Mouse (Mus musculus): ENCODE results near the gene Trmt11. TPM values are rescaled to one million over a fixed set of nuclear protein-coding genes. Genes with fewer than 3 reads are reported as not detected.

Gene Trmt11
- polyA plus RNA-seq, 1 experiment from 2014 or later, result 27.7 TPM

DNA sequence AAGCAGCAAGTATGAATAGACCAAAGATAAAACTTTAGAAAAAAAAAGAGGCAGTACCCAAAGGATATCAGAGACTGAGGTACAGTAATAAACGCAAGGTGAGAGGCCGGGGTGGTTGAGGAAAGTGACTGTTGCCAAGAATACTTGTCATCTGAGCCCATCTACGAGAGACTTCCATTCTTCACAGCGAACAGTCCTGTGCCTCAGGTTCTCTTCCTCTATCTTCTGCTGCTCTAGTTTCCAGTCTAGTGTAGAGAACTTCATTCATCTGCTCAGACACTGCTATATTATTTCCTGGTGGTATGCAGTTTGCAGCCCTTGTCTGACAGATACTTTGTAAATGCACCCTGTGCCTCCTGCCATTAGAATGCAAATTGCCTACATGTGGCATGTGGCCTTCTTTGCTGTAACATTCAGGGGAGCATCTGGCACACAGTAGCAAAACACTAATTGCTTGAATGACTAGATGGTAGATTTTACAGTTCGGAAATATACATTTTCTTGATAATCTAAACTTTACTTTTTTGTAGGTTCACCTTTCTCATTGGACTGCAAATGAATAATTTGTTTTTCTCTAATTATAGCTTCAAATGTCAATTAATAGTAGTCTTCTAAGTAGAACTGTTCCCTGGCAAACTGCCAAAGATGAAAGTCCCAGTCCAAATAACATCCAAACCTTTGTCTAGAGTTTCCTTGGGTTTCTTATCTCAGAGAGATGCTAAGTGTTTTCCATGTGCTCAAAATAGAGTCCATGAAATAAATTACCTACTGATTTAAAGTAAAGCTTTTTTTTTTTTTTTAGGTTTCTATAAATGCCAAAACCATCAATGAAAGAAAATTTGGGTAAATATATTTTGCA lies 23.8 kb upstream of the Trmt11 start:
- H3K9me3 ChIP-seq (ENCODE audit: control insufficient read depth, low read length), result no peaks in the 10 kb centered on the region
- H3K4me2 ChIP-seq (ENCODE audit: low read depth, low read length), result no peak overlapping the region
- no peak overlapping the region for H3K4me3 ChIP-seq (ENCODE audit: low read length)
- H3K27ac ChIP-seq (ENCODE audit: low read length), result no peak overlapping the region
- no peak for ATAC-seq
- H3K27me3 ChIP-seq (replicated peaks; ENCODE audit: control insufficient read depth, insufficient read depth, low read length), result no peaks in the 10 kb centered on the region
- WGBS, result 79% methylated on average over 5 of the region's 5 CpGs
- H3K9ac ChIP-seq (ENCODE audit: low read depth, low read length), result no peak overlapping the region
- no peaks in the 10 kb centered on the region for H3K4me1 ChIP-seq (ENCODE audit: control insufficient read depth, insufficient read depth, low read length)
- no peaks in the 10 kb centered on the region for H3K36me3 ChIP-seq (ENCODE audit: control insufficient read depth, insufficient read depth, low read length)

DNA sequence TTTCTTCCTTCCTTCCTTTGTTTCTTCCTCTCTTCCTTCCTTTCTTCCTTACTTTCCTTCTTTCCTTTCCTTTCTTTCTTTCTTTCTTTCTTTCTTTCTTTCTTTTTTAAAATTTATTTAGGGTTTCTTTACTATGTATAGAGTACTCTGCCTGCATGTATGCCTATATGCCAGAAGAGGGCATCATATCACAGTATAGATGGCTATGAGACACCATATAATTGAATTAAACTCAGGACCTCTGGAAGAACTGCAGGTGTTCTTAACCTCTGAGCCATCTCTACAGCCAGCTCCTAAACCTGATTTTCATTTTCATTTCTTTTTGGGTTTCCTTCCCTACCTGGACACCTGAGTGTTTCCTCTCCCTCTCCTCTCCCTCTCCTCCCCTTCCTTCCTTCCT lies 22.4 kb upstream of the Trmt11 start:
- Histone ChIP-seq H3K4me1 (ENCODE audit: control insufficient read depth, insufficient read depth, low read length) (no peaks in the 10 kb centered on the region), H3K27ac (ENCODE audit: low read length) (no peak overlapping the region), H3K9ac (ENCODE audit: low read depth, low read length) (no peak overlapping the region), H3K4me3 (ENCODE audit: low read length) (no peak overlapping the region), H3K27me3 (replicated peaks; ENCODE audit: control insufficient read depth, insufficient read depth, low read length) (no peaks in the 10 kb centered on the region), H3K36me3 (ENCODE audit: control insufficient read depth, insufficient read depth, low read length) (no peaks in the 10 kb centered on the region), H3K9me3 (ENCODE audit: control insufficient read depth, low read length) (no peaks in the 10 kb centered on the region), H3K4me2 (ENCODE audit: low read depth, low read length) (no peak overlapping the region)
- no peak for ATAC-seq

DNA sequence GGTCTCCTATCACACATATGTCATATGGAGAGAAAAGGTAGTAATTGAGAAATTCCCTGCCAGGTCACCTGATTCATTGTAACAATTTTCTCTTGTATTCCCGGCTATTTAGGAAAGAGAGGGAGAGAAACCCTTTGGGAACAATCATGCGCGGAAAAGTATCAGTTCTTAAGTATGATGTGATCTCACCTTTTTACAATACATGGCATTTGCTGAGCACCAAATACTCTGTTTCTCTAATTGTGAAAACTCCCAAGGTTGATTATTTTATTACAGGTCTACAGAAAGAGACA lies 18.3 kb upstream of the Trmt11 start:
- ATAC-seq, result no peak
- Histone ChIP-seq H3K36me3 (ENCODE audit: control insufficient read depth, insufficient read depth, low read length) (no peaks in the 10 kb centered on the region), H3K9ac (ENCODE audit: low read depth, low read length) (0 out of 2 replicates have a peak overlapping the region, but pooled peaks have one; percentile 77), H3K9me3 (ENCODE audit: control insufficient read depth, low read length) (no peaks in the 10 kb centered on the region), H3K4me2 (ENCODE audit: low read depth, low read length) (peak overlapping the region; percentile 67), H3K4me3 (ENCODE audit: low read length) (peak overlapping the region; percentile 64), H3K27me3 (replicated peaks; ENCODE audit: control insufficient read depth, insufficient read depth, low read length) (no peaks in the 10 kb centered on the region), H3K27ac (ENCODE audit: low read length) (no peak overlapping the region), H3K4me1 (ENCODE audit: control insufficient read depth, insufficient read depth, low read length) (0 out of 2 replicates have a peak, but pooled peaks cover 3% of the 10 kb centered on the region)
- 48% methylated on average over 3 of the region's 3 CpGs for WGBS

DNA sequence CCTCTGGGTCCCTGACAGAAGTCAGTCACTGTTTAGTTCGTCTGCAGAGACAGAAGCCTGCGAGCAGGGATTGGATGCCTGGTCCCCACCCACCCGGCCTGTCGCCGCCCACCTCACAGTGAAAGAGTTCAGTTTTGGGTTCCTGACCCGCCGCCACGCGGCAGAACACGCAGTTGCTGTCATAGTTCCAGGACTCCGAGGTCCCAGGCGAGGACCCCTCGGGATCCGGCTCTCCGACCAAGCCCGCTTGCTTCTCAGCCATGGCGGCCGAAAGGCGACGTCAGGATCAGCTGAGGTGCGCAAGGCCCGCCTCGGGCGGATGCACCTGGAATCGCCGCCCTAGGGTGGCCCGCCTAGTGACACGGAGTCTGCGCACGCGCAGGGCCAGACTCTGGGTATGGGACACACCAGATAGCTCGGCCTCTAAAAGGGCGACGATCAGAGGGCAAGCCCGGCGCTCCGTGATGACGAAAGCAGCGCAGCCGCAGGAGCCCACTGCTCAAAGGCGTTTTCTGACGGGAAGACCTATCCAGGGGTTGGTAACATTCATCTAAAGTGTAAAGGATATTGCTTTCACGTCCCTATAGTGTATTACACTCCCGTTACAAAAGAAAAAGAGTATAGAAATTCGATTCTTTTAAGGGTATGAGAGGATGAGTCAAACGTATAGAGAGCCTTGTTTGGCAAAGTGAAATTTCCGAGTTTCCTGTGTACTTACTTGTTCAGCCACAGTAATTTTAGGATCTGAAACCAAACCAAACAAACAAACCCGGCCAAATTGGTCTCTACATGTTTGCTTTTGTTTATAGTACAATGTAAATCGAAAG lies 17.8 kb upstream of the Trmt11 start:
- under 1% methylated on average over 49 of the region's 49 CpGs for WGBS
- Histone ChIP-seq H3K9ac (ENCODE audit: low read depth, low read length) (peak overlapping the region; percentile 77), H3K27me3 (replicated peaks; ENCODE audit: control insufficient read depth, insufficient read depth, low read length) (no peaks in the 10 kb centered on the region), H3K4me1 (ENCODE audit: control insufficient read depth, insufficient read depth, low read length) (0 out of 2 replicates have a peak, but pooled peaks cover 3% of the 10 kb centered on the region), H3K9me3 (ENCODE audit: control insufficient read depth, low read length) (no peaks in the 10 kb centered on the region), H3K36me3 (ENCODE audit: control insufficient read depth, insufficient read depth, low read length) (no peaks in the 10 kb centered on the region), H3K4me3 (ENCODE audit: low read length) (peak overlapping the region; percentile 64), H3K4me2 (ENCODE audit: low read depth, low read length) (peak overlapping the region; percentile 67), H3K27ac (ENCODE audit: low read length) (peak overlapping the region; percentile 97)
- peak; percentile 100 for ATAC-seq

DNA sequence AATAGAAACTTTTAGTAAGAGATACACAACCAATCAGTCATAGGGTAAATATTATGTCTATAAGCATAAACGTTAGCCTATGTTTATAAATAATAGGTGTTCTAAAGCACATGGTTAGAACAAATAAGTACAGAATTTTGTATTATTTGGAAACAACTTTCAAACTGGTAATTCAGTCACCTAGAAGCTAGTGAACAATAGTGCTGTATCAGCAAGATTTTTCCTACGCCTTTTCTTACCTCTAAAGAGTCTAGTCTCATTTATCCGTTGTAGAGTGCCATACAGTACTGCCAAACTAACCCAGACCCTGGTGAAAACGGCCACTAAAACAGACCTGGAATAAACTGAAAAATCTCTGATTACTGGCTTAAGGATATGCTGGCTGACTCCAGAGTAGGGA lies 12.5 kb upstream of the Trmt11 start:
- Histone ChIP-seq H3K9ac (ENCODE audit: low read depth, low read length) (no peak overlapping the region), H3K27me3 (replicated peaks; ENCODE audit: control insufficient read depth, insufficient read depth, low read length) (no peaks in the 10 kb centered on the region), H3K4me2 (ENCODE audit: low read depth, low read length) (no peak overlapping the region), H3K4me1 (ENCODE audit: control insufficient read depth, insufficient read depth, low read length) (0 out of 2 replicates have a peak, but pooled peaks cover 3% of the 10 kb centered on the region), H3K4me3 (ENCODE audit: low read length) (no peak overlapping the region), H3K9me3 (ENCODE audit: control insufficient read depth, low read length) (no peaks in the 10 kb centered on the region), H3K27ac (ENCODE audit: low read length) (no peak overlapping the region), H3K36me3 (ENCODE audit: control insufficient read depth, insufficient read depth, low read length) (no peaks in the 10 kb centered on the region)
- WGBS, result 74% methylated on average over 4 of the region's 4 CpGs
- no peak for ATAC-seq

GRCm38 (mm10) chr10:30609614-30610013 lies 9.1 kb upstream of the Trmt11 start:
- Histone ChIP-seq H3K4me3 (ENCODE audit: low read length) (no peak overlapping the region), H3K9ac (ENCODE audit: low read depth, low read length) (no peak overlapping the region), H3K9me3 (ENCODE audit: control insufficient read depth, low read length) (no peaks in the 10 kb centered on the region), H3K36me3 (ENCODE audit: control insufficient read depth, insufficient read depth, low read length) (no peaks in the 10 kb centered on the region), H3K4me1 (ENCODE audit: control insufficient read depth, insufficient read depth, low read length) (no peaks in the 10 kb centered on the region), H3K4me2 (ENCODE audit: low read depth, low read length) (no peak overlapping the region), H3K27ac (ENCODE audit: low read length) (no peak overlapping the region), H3K27me3 (replicated peaks; ENCODE audit: control insufficient read depth, insufficient read depth, low read length) (no peaks in the 10 kb centered on the region)
- ATAC-seq, result no peak

- Histone ChIP-seq H3K36me3 (ENCODE audit: control insufficient read depth, insufficient read depth, low read length) (no peaks in the 10 kb centered on the region), H3K27me3 (replicated peaks; ENCODE audit: control insufficient read depth, insufficient read depth, low read length) (no peaks in the 10 kb centered on the region), H3K9ac (ENCODE audit: low read depth, low read length) (no peak overlapping the region), H3K4me3 (ENCODE audit: low read length) (no peak overlapping the region), H3K4me1 (ENCODE audit: control insufficient read depth, insufficient read depth, low read length) (no peaks in the 10 kb centered on the region), H3K27ac (ENCODE audit: low read length) (no peak overlapping the region), H3K9me3 (ENCODE audit: control insufficient read depth, low read length) (no peaks in the 10 kb centered on the region), H3K4me2 (ENCODE audit: low read depth, low read length) (no peak overlapping the region)
- no peak for ATAC-seq
- 69% methylated on average over 2 of the region's 2 CpGs for WGBS
Measured at GRCm38 (mm10) chr10:30608109-30608508, 7.6 kb upstream of the Trmt11 start.

- peaks cover 4% of the 10 kb centered on the region; the same call in 1 of the 2 replicates for H3K36me3 ChIP-seq (ENCODE audit: control insufficient read depth, insufficient read depth, low read length)
- ATAC-seq, result peak; percentile 90
- peaks cover 8% of the 10 kb centered on the region for H3K4me1 ChIP-seq (ENCODE audit: control insufficient read depth, insufficient read depth, low read length)
- no peaks in the 10 kb centered on the region for H3K27me3 ChIP-seq (replicated peaks; ENCODE audit: control insufficient read depth, insufficient read depth, low read length)
- H3K9me3 ChIP-seq (ENCODE audit: control insufficient read depth, low read length), result no peaks in the 10 kb centered on the region
- peak overlapping the region; percentile 79 for H3K27ac ChIP-seq (ENCODE audit: low read length)
- peak overlapping the region; percentile 94 for H3K9ac ChIP-seq (ENCODE audit: low read depth, low read length)
- under 1% methylated on average over 27 of the region's 27 CpGs for WGBS
- H3K4me2 ChIP-seq (ENCODE audit: low read depth, low read length), result peak overlapping the region; percentile 81
- H3K4me3 ChIP-seq (ENCODE audit: low read length), result peak overlapping the region; percentile 87
Measured at GRCm38 (mm10) chr10:30600094-30600534, 435 bp downstream of the Trmt11 start.

- 70% methylated on average over 5 of the region's 5 CpGs for WGBS
- H3K36me3 ChIP-seq (ENCODE audit: control insufficient read depth, insufficient read depth, low read length), result 0 out of 2 replicates have a peak, but pooled peaks cover 2% of the 10 kb centered on the region
- no peaks in the 10 kb centered on the region for H3K27me3 ChIP-seq (replicated peaks; ENCODE audit: control insufficient read depth, insufficient read depth, low read length)
- H3K27ac ChIP-seq (ENCODE audit: low read length), result no peak overlapping the region
- no peak for ATAC-seq
- no peaks in the 10 kb centered on the region for H3K9me3 ChIP-seq (ENCODE audit: control insufficient read depth, low read length)
- no peaks in the 10 kb centered on the region for H3K4me1 ChIP-seq (ENCODE audit: control insufficient read depth, insufficient read depth, low read length)
- no peak overlapping the region for H3K9ac ChIP-seq (ENCODE audit: low read depth, low read length)
- H3K4me3 ChIP-seq (ENCODE audit: low read length), result no peak overlapping the region
- H3K4me2 ChIP-seq (ENCODE audit: low read depth, low read length), result no peak overlapping the region
Measured at GRCm38 (mm10) chr10:30587037-30587436, 13.5 kb downstream of the Trmt11 start.
